In the genomic region with DNA sequence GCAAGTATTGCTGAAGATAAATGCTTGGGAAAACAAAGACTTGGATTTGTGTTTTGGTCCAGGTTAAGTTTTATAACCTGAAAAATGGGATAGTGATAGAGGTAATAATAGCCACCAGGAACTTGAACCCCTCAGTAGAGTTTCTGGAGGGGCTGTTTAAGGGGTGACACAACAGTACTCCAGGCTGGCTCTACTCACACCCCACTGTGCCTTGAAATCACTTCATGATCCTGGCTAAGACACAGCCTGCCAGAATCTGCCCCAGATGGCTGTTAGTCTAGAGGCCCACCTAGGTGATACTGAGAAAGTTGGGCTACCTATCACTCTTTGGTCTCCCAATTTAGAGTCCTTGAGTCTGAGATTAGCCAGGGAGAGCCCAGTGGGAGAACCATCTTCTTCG, we compare ENCODE assay signal across 17 mouse cellular contexts. TPM values are rescaled to one million over a fixed set of nuclear protein-coding genes. Genes with fewer than 3 reads are reported as not detected.
DNase-seq lines count a peak whose midpoint lies in the region; ATAC-seq and TF ChIP-seq lines count a peak whose summit lies in the region.
"Had no signal": no experiment of that assay in that cellular context is flagged by ENCODE, and none has a peak within 500 bp of the region (broad histone marks: within the 10 kb centered on the region; RNA-seq: fewer than 3 reads in every experiment).

No protein-coding gene starts in this region.

- no peak for TF ChIP-seq CTCF in cerebellum, adult 2 months (IDR thresholded peaks at IDR 0.05; ENCODE audit: borderline replicate concordance, insufficient read depth, low read depth, low read length)

- peak overlapping the region; percentile 90 for H3K4me3 ChIP-seq in cerebellum, adult 2 months (replicated peaks; ENCODE audit: insufficient read depth, low read depth, low read length)
- H3K4me3 ChIP-seq in forebrain, embryonic 12.5 days (replicated peaks), result peak overlapping the region; percentile 65
- H3K4me3 ChIP-seq in hindbrain, embryonic 16.5 days (ENCODE audit: low read length), result peak overlapping the region; percentile 80
- peak overlapping the region; percentile 70 for H3K4me3 ChIP-seq in neural tube, embryonic 12.5 days
- H3K4me3 ChIP-seq: erythroblast, embryonic 14.5 days; limb, embryonic 13.5 days; megakaryocyte, embryonic 14.5 days had no signal

- ATAC-seq in forebrain, embryonic 12.5 days (ENCODE audit: low FRiP score), result no peak
- no peak for ATAC-seq in hindbrain, embryonic 16.5 days
- ATAC-seq in neural tube, embryonic 12.5 days (ENCODE audit: low FRiP score, low read depth), result no peak

- no peak for TF ChIP-seq POLR2A in cerebellum, adult 2 months (IDR thresholded peaks at IDR 0.05; ENCODE audit: borderline replicate concordance, insufficient read depth, low read length)

- peak overlapping the region; percentile 71 for H3K4me2 ChIP-seq in forebrain, embryonic 12.5 days
- H3K4me2 ChIP-seq in hindbrain, embryonic 16.5 days (ENCODE audit: low read length), result peak overlapping the region; percentile 78
- H3K4me2 ChIP-seq in neural tube, embryonic 12.5 days (replicated peaks), result peak overlapping the region; percentile 64
- H3K4me2 ChIP-seq: limb, embryonic 13.5 days had no signal

- no peaks in the 10 kb centered on the region for H3K27me3 ChIP-seq in cerebellum, adult 2 months (ENCODE audit: control insufficient read depth, insufficient read depth, low read length)
- H3K27me3 ChIP-seq in forebrain, embryonic 12.5 days, result 0 out of 2 replicates have a peak, but pooled peaks cover 13% of the 10 kb centered on the region
- no peaks in the 10 kb centered on the region for H3K27me3 ChIP-seq in hindbrain, embryonic 16.5 days (replicated peaks; ENCODE audit: control insufficient read depth, insufficient read depth, low read length)
- no peaks in the 10 kb centered on the region for H3K27me3 ChIP-seq in neural tube, embryonic 12.5 days (replicated peaks)

- WGBS in cerebellum, adult 2 months, result 45% methylated on average over 1 of the region's 1 CpGs
- WGBS in forebrain, embryonic 12.5 days, result 82% methylated on average over 1 of the region's 1 CpGs
- 71% methylated on average over 1 of the region's 1 CpGs for WGBS in hindbrain, embryonic 16.5 days
- 80% methylated on average over 1 of the region's 1 CpGs for WGBS in neural tube, embryonic 12.5 days

- no peaks in the 10 kb centered on the region for H3K9me3 ChIP-seq in forebrain, embryonic 12.5 days
- H3K9me3 ChIP-seq in hindbrain, embryonic 16.5 days (ENCODE audit: control insufficient read depth, low read length), result no peaks in the 10 kb centered on the region
- H3K9me3 ChIP-seq in neural tube, embryonic 12.5 days, result no peaks in the 10 kb centered on the region
- H3K9me3 ChIP-seq: limb, embryonic 13.5 days; megakaryocyte, embryonic 14.5 days had no signal

- no peak overlapping the region for H3K27ac ChIP-seq in cerebellum, adult 2 months (ENCODE audit: insufficient read depth, low read length)
- H3K27ac ChIP-seq in forebrain, embryonic 12.5 days, result no peak overlapping the region
- H3K27ac ChIP-seq in hindbrain, embryonic 16.5 days (ENCODE audit: low read depth, low read length), result peak overlapping the region; percentile 89; the same call in 1 of the 2 replicates
- H3K27ac ChIP-seq in neural tube, embryonic 12.5 days, result no peak overlapping the region
- H3K27ac ChIP-seq: kidney, postnatal 0 days; limb, embryonic 13.5 days had no signal

- no peaks in the 10 kb centered on the region for H3K36me3 ChIP-seq in forebrain, embryonic 12.5 days (replicated peaks)
- no peaks in the 10 kb centered on the region for H3K36me3 ChIP-seq in hindbrain, embryonic 16.5 days (ENCODE audit: control insufficient read depth, insufficient read depth, low read length)
- H3K36me3 ChIP-seq in neural tube, embryonic 12.5 days, result no peaks in the 10 kb centered on the region
- H3K36me3 ChIP-seq: limb, embryonic 13.5 days had no signal

- peak overlapping the region; percentile 75 for H3K9ac ChIP-seq in forebrain, embryonic 12.5 days
- peak overlapping the region; percentile 91 for H3K9ac ChIP-seq in hindbrain, embryonic 16.5 days (ENCODE audit: low read depth, low read length)
- H3K9ac ChIP-seq in neural tube, embryonic 12.5 days, result peak overlapping the region; percentile 85
- H3K9ac ChIP-seq: limb, embryonic 13.5 days; lung, embryonic 14.5 days had no signal

- peaks cover 40% of the 10 kb centered on the region for H3K4me1 ChIP-seq in cerebellum, adult 2 months (ENCODE audit: control insufficient read depth, insufficient read depth, low read length)
- H3K4me1 ChIP-seq in forebrain, embryonic 12.5 days, result peaks cover 35% of the 10 kb centered on the region
- H3K4me1 ChIP-seq in hindbrain, embryonic 16.5 days (ENCODE audit: control insufficient read depth, insufficient read depth, low read depth, low read length), result peaks cover 26% of the 10 kb centered on the region
- H3K4me1 ChIP-seq in neural tube, embryonic 12.5 days, result peaks cover 32% of the 10 kb centered on the region

- peak in 1 of 2 experiments; percentile 56 for DNase-seq in cerebellum, adult 2 months
- no peak for DNase-seq in cerebellum, adult 8-10 months
- DNase-seq in thymus, postnatal 4 days, result no peak
- no peak for DNase-seq in lung, postnatal 36 days
- DNase-seq in kidney, adult 11 months, result no peak
- DNase-seq: gastrocnemius, postnatal 25 days; layer of hippocampus, postnatal 36 days had no signal

RNA-seq across cellular contexts. Expression of a gene that starts 1.2 kb away (rescaled TPM):
- polyA plus RNA-seq in cerebellum, adult 2 months (2012; rRNA removed), result 126 and 128 TPM in 2 replicates
- polyA plus RNA-seq in forebrain, embryonic 12.5 days (2016; fragmentation: Nextera tagmentation; extraction: Ambion mirVana), result 54.7 and 56.5 TPM in 2 replicates
- polyA plus RNA-seq in hindbrain, embryonic 16.5 days (2015; fragmentation: Nextera tagmentation; extraction: Ambion mirVana), result 139 and 147 TPM in 2 replicates
- polyA plus RNA-seq in neural tube, embryonic 12.5 days (2016; fragmentation: Nextera tagmentation; extraction: Ambion mirVana), result 83.1 and 83.6 TPM in 2 replicates
- polyA plus RNA-seq: erythroblast, embryonic 14.5 days had no signal

RNA-seq across cellular contexts. Expression of a gene that starts 15.0 kb away (rescaled TPM):
- polyA plus RNA-seq in cerebellum, adult 2 months (2012; rRNA removed), result 37.7 and 39.4 TPM in 2 replicates
- 74.5 and 77.0 TPM in 2 replicates for polyA plus RNA-seq in forebrain, embryonic 12.5 days (2016; fragmentation: Nextera tagmentation; extraction: Ambion mirVana)
- 70.6 and 72.2 TPM in 2 replicates for polyA plus RNA-seq in hindbrain, embryonic 16.5 days (2015; fragmentation: Nextera tagmentation; extraction: Ambion mirVana)
- polyA plus RNA-seq in neural tube, embryonic 12.5 days (2016; fragmentation: Nextera tagmentation; extraction: Ambion mirVana), result 74.3 and 74.8 TPM in 2 replicates

RNA-seq across cellular contexts. Expression of a gene that starts 32.9 kb away (rescaled TPM):
- 20.2 and 21.5 TPM in 2 replicates for polyA plus RNA-seq in cerebellum, adult 2 months (2012; rRNA removed)
- 11.5 and 11.7 TPM in 2 replicates for polyA plus RNA-seq in forebrain, embryonic 12.5 days (2016; fragmentation: Nextera tagmentation; extraction: Ambion mirVana)
- 18.0 and 18.2 TPM in 2 replicates for polyA plus RNA-seq in hindbrain, embryonic 16.5 days (2015; fragmentation: Nextera tagmentation; extraction: Ambion mirVana)
- 12.7 and 14.2 TPM in 2 replicates for polyA plus RNA-seq in neural tube, embryonic 12.5 days (2016; fragmentation: Nextera tagmentation; extraction: Ambion mirVana)

RNA-seq across cellular contexts. Expression of a gene that starts 41.7 kb away (rescaled TPM):
- polyA plus RNA-seq in cerebellum, adult 2 months (2012; rRNA removed), result 0.48 and 0.52 TPM in 2 replicates
- 0.18 and 0.24 TPM in 2 replicates for polyA plus RNA-seq in forebrain, embryonic 12.5 days (2016; fragmentation: Nextera tagmentation; extraction: Ambion mirVana)
- 1.0 TPM in 2 replicates for polyA plus RNA-seq in hindbrain, embryonic 16.5 days (2015; fragmentation: Nextera tagmentation; extraction: Ambion mirVana)
- 0.81 and 1.3 TPM in 2 replicates for polyA plus RNA-seq in neural tube, embryonic 12.5 days (2016; fragmentation: Nextera tagmentation; extraction: Ambion mirVana)
- polyA plus RNA-seq: erythroblast, embryonic 14.5 days had no signal

RNA-seq across cellular contexts. Expression of a gene that starts 52.6 kb away (rescaled TPM):
- not detected in 2 replicates for polyA plus RNA-seq in cerebellum, adult 2 months (2012; rRNA removed)
- polyA plus RNA-seq in forebrain, embryonic 12.5 days (2016; fragmentation: Nextera tagmentation; extraction: Ambion mirVana), result not detected in 2 replicates
- 0.34 and 1.0 TPM in 2 replicates for polyA plus RNA-seq in hindbrain, embryonic 16.5 days (2015; fragmentation: Nextera tagmentation; extraction: Ambion mirVana)
- polyA plus RNA-seq in neural tube, embryonic 12.5 days (2016; fragmentation: Nextera tagmentation; extraction: Ambion mirVana), result not detected in 2 replicates
- polyA plus RNA-seq: erythroblast, embryonic 14.5 days; heart, embryonic 16.5 days; limb, embryonic 13.5 days; lung, embryonic 14.5 days; testis, adult 2 months had no signal
